Mouse (Mus musculus): Measurements from ENCODE around the gene Avp. TPM values are rescaled to one million over a fixed set of nuclear protein-coding genes. Genes with fewer than 3 reads are reported as not detected.

Avp gene
- not detected in 2 replicates for polyA plus RNA-seq (2015; fragmentation: Nextera tagmentation; extraction: Ambion mirVana)

DNA sequence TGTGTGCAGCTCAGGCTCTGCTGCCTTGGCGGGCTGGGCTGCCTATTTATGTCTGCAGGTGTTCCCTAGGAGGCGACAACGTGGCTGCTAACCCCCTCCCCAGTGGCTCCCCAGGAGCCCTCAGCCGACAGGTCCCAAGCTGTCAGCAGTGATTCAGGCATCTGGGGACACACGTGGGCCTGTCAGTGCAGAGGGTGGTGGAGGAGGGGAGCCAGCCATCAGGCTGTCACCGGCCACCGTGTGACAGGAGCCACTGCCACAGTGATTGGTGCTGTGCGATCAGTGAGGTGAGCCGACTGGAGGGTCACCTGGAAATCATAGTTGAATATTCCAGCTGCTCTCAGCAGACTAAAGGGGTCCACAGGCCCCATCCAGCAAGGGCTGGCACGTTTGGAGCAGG lies at the start of gene Avp:
Avp (minus strand) TSS at position 3 of the 400 bp plus-strand sequence.
- Histone ChIP-seq H3K27me3 (replicated peaks; ENCODE audit: control insufficient read depth, insufficient read depth, low read length) (peaks cover 51% of the 10 kb centered on the region), H3K9ac (ENCODE audit: low read depth, low read length) (no peak within 1 kb of the TSS), H3K4me3 (ENCODE audit: low read depth, low read length) (no peak within 1 kb of the TSS), H3K36me3 (ENCODE audit: control insufficient read depth, insufficient read depth) (no peaks in the 10 kb centered on the region), H3K9me3 (ENCODE audit: control insufficient read depth) (no peaks in the 10 kb centered on the region), H3K4me1 (replicated peaks; ENCODE audit: control insufficient read depth, insufficient read depth, low read length) (no peaks in the 10 kb centered on the region; the same call in 1 of the 2 replicates), H3K27ac (ENCODE audit: low read depth, low read length) (no peak within 1 kb of the TSS), H3K4me2 (replicated peaks; ENCODE audit: low read depth) (no peak within 1 kb of the TSS)
- 37% methylated on average over 10 of the region's 10 CpGs for WGBS
- ATAC-seq: no peak
- no peak for TF ChIP-seq CTCF (IDR thresholded peaks at IDR 0.05; ENCODE audit: low read depth)

DNA sequence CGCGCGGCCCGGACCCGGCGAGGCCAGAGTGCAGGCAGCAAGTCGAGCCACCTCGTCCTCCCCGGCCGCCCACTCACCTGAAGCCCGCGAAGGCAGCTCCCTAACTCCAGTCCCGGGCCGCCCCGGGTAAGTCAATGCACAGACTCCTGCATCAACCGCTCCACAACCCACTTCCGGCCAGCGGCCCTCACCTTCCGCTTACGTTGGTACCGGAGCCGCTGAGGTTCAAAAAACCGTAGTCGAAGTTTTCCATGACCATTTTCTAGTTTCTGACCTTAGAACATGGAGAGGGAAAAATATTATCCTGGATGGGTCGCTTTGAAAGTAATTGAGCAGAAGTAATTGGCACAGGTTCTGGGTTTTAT lies 47.5 kb upstream of the Avp start, which contains the start of the genes Fastkd5 and Ubox5:
Fastkd5 (minus strand) TSS at position 189 of the 365 bp plus-strand sequence.
Ubox5 (minus strand) TSS at position 200 of the 365 bp plus-strand sequence.
- peak within 1 kb of the TSS; percentile 67 for H3K4me2 ChIP-seq (replicated peaks; ENCODE audit: low read depth)
- under 1% methylated on average over 25 of the region's 25 CpGs for WGBS
- no peaks in the 10 kb centered on the region for H3K9me3 ChIP-seq (ENCODE audit: control insufficient read depth)
- peak within 1 kb of the TSS; percentile 90 for H3K4me3 ChIP-seq (ENCODE audit: low read depth, low read length)
- H3K27ac ChIP-seq (ENCODE audit: low read depth, low read length): peak within 1 kb of the TSS; percentile 72
- TF ChIP-seq CTCF (IDR thresholded peaks at IDR 0.05; ENCODE audit: low read depth): no peak
- H3K9ac ChIP-seq (ENCODE audit: low read depth, low read length): peak within 1 kb of the TSS; percentile 92
- H3K4me1 ChIP-seq (replicated peaks; ENCODE audit: control insufficient read depth, insufficient read depth, low read length): peaks cover 7% of the 10 kb centered on the region; the same call in 1 of the 2 replicates
- H3K27me3 ChIP-seq (replicated peaks; ENCODE audit: control insufficient read depth, insufficient read depth, low read length): no peaks in the 10 kb centered on the region
- peak; percentile 75 for ATAC-seq
- H3K36me3 ChIP-seq (ENCODE audit: control insufficient read depth, insufficient read depth): peaks cover 26% of the 10 kb centered on the region

DNA sequence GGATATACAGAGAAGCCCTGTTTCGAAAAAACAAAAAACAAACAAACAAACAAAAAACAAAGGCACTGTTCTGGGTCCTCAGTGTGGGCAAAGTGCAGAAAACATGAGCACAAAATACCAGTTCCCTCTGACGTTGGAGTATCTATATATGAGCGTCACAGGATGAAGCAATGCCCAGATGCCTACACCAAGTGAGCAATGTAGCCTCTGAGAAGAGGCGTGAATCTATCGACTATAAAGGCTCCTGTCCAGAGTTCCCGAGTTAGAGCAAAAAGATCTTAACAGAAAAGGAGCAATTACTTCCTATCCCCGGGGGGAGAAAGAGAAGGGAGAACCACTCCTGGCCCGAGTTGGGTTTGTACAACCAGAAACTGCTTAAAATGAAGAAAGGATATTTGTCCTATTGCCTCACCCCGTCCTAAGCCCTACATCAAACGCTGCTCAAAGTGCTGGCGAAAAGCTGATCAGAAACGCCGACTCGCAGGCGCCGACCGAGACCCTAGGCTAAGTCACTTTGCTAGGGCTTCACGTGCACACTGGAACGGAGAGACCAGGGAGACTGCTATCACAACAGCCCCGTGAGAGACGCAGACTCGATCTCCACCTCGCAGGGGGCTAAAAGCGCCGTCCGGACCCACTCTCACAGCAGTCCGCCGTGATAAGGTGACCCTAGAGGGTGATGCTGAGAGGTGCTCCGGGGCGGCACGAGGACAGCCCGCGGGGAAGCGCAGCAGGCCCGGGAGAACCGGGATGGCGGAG lies 46.9 kb upstream of the Avp start:
- peak overlapping the region; percentile 67 for H3K4me2 ChIP-seq (replicated peaks; ENCODE audit: low read depth)
- peak overlapping the region; percentile 72 for H3K27ac ChIP-seq (ENCODE audit: low read depth, low read length)
- H3K27me3 ChIP-seq (replicated peaks; ENCODE audit: control insufficient read depth, insufficient read depth, low read length): no peaks in the 10 kb centered on the region
- WGBS: 2% methylated on average over 37 of the region's 37 CpGs
- H3K9me3 ChIP-seq (ENCODE audit: control insufficient read depth): no peaks in the 10 kb centered on the region
- H3K4me1 ChIP-seq (replicated peaks; ENCODE audit: control insufficient read depth, insufficient read depth, low read length): peaks cover 3% of the 10 kb centered on the region; the same call in 1 of the 2 replicates
- no peak for TF ChIP-seq CTCF (IDR thresholded peaks at IDR 0.05; ENCODE audit: low read depth)
- H3K9ac ChIP-seq (ENCODE audit: low read depth, low read length): peak overlapping the region; percentile 92
- H3K36me3 ChIP-seq (ENCODE audit: control insufficient read depth, insufficient read depth): peaks cover 21% of the 10 kb centered on the region
- peak overlapping the region; percentile 90 for H3K4me3 ChIP-seq (ENCODE audit: low read depth, low read length)
- peak; percentile 54 for ATAC-seq

DNA sequence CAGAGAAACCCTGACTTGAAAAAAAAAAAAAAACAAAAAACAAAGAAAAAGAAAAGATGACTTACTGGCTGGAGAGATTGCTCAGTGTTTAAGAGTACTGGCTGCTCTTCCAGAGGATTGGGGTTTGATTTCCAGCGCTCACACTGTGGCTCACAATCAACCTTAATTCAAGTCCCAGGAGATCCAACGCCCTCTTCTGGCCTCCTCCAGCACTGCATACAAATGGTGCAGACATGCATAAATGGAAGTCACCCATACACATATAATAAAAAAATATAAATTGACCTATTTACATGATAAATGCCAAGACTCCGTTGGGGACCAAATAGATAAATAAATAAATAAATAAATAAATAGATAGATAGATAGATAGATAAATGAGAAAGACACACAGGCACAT lies 46.1 kb upstream of the Avp start:
- H3K9me3 ChIP-seq (ENCODE audit: control insufficient read depth): no peaks in the 10 kb centered on the region
- WGBS: 66% methylated on average over 3 of the region's 3 CpGs
- H3K36me3 ChIP-seq (ENCODE audit: control insufficient read depth, insufficient read depth): peaks cover 13% of the 10 kb centered on the region
- H3K9ac ChIP-seq (ENCODE audit: low read depth, low read length): no peak overlapping the region
- no peak overlapping the region for H3K27ac ChIP-seq (ENCODE audit: low read depth, low read length)
- peak overlapping the region; percentile 67 for H3K4me2 ChIP-seq (replicated peaks; ENCODE audit: low read depth)
- peaks cover 3% of the 10 kb centered on the region; the same call in 1 of the 2 replicates for H3K4me1 ChIP-seq (replicated peaks; ENCODE audit: control insufficient read depth, insufficient read depth, low read length)
- no peak overlapping the region for H3K4me3 ChIP-seq (ENCODE audit: low read depth, low read length)
- ATAC-seq: no peak
- no peaks in the 10 kb centered on the region for H3K27me3 ChIP-seq (replicated peaks; ENCODE audit: control insufficient read depth, insufficient read depth, low read length)
- TF ChIP-seq CTCF (IDR thresholded peaks at IDR 0.05; ENCODE audit: low read depth): peak; percentile 45; the same call in 1 of the 2 replicates

DNA sequence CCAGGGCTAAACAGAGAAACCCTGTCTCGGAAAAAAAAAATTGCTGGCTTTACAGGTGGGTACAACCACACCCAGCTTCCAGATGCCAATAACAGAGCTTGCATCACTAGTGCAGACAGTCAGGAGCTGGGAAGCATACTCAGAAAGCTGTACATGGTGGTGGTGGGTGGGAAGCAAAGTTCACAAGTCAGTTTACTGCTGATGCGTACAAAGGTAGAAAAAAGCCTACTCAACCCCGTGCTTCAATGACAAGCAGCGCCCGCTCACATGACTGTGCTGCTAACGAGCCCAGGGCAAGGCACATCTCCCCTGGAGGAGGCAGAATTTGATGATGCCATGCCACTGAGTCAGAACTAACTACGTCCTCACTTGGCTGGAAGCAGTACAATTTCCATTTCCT lies 36.6 kb upstream of the Avp start:
- no peaks in the 10 kb centered on the region for H3K27me3 ChIP-seq (replicated peaks; ENCODE audit: control insufficient read depth, insufficient read depth, low read length)
- H3K9me3 ChIP-seq (ENCODE audit: control insufficient read depth): no peaks in the 10 kb centered on the region
- H3K4me1 ChIP-seq (replicated peaks; ENCODE audit: control insufficient read depth, insufficient read depth, low read length): no peaks in the 10 kb centered on the region
- WGBS: 68% methylated on average over 7 of the region's 7 CpGs
- H3K36me3 ChIP-seq (ENCODE audit: control insufficient read depth, insufficient read depth): peaks cover 20% of the 10 kb centered on the region
- TF ChIP-seq CTCF (IDR thresholded peaks at IDR 0.05; ENCODE audit: low read depth): no peak
- peak; percentile 82 for ATAC-seq
- H3K4me2 ChIP-seq (replicated peaks; ENCODE audit: low read depth): no peak overlapping the region
- H3K4me3 ChIP-seq (ENCODE audit: low read depth, low read length): no peak overlapping the region
- no peak overlapping the region for H3K9ac ChIP-seq (ENCODE audit: low read depth, low read length)
- peak overlapping the region; percentile 50; the same call in 1 of the 2 replicates for H3K27ac ChIP-seq (ENCODE audit: low read depth, low read length)

DNA sequence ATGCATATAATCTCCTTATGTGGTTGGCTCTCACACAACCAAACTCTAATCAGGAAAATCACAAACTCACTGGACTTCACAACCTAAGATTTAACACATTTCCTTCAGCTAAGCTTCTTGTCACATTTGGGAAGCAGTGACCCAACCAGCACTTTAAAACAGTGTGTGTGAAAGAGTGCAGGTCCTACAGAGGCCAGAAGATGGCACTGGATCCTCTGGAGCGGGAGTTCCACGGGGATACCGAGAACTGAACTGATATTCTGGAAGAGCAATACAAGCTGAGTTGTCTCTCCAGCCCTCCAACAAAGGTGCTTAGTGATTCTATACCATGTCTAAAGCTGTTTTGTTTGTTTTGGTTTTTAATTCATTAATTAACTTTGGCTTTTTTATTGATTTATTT lies 30.7 kb upstream of the Avp start:
- Histone ChIP-seq H3K4me2 (replicated peaks; ENCODE audit: low read depth) (no peak overlapping the region), H3K4me3 (ENCODE audit: low read depth, low read length) (no peak overlapping the region), H3K4me1 (replicated peaks; ENCODE audit: control insufficient read depth, insufficient read depth, low read length) (no peaks in the 10 kb centered on the region), H3K9me3 (ENCODE audit: control insufficient read depth) (no peaks in the 10 kb centered on the region), H3K9ac (ENCODE audit: low read depth, low read length) (no peak overlapping the region), H3K36me3 (ENCODE audit: control insufficient read depth, insufficient read depth) (peaks cover 8% of the 10 kb centered on the region; the same call in 1 of the 2 replicates), H3K27ac (ENCODE audit: low read depth, low read length) (no peak overlapping the region), H3K27me3 (replicated peaks; ENCODE audit: control insufficient read depth, insufficient read depth, low read length) (no peaks in the 10 kb centered on the region)
- no peak for ATAC-seq
- TF ChIP-seq CTCF (IDR thresholded peaks at IDR 0.05; ENCODE audit: low read depth): peak; percentile 74
- 68% methylated on average over 3 of the region's 3 CpGs for WGBS
